Mouse (Mus musculus) liver, postnatal 0 days (tissue): ENCODE data around the gene Wtap.

ENCODE experiments used
- CTCF ChIP-seq: sonication (generic); IDR thresholded peaks from 2 replicates; pipeline ENCODE4 v1.5.1; 2016; ENCODE audit warnings: antibody characterized with exemption, low read depth
- EP300 ChIP-seq: IDR thresholded peaks from 2 replicates; pipeline ENCODE4 v1.6.1; 2016; ENCODE audit warnings: antibody characterized with exemption, low read depth, mild to moderate bottlenecking

DNA sequence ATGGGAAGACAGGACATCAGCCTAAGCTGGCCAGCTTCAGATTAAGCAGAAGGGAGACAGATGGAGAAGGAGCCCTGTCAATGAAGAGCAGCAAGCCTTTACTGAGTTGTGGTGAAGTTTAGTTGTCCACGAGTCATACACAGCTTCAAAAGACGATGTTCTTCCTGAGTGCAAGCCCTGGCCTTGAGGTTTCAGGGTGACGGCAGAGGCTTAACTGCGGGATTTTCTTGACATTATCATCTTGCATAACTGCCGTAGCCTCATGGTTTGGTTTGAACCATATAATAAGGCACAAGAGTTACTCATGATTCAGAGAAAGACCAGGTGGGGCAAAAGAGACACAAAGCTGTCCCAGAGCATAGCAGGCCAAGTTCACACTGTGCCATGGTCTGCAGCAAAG is 3.9 kb upstream of the Wtap start:
- TF ChIP-seq CTCF (no peak), EP300 (no peak)
